Mouse (Mus musculus): ENCODE data around the gene Pon3. TPM values are rescaled to one million over a fixed set of nuclear protein-coding genes. Genes with fewer than 3 reads are reported as not detected.

Pon3 gene
- polyA plus RNA-seq, 1 experiment, result 2.5 TPM

DNA sequence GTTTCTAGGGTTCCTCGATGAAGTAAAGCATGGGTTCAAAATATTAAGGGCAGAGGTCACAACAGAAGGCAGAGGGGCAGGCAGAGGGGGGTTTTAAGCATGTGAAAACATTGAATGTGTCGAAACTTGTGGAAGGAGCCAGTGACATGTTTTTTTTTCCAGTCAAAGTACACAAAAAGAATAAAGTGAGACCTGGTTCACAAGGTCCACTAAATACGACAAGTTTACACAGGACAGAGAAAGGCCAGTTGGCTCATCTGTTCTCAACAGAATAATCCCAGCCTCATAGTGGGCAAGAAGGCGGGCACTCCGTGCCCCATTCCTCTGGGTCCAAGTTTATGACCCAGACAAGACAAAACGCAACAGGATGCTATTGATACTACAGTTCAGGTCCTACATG lies 67.1 kb downstream of the Pon3 start:
- no peaks in the 10 kb centered on the region for H3K4me1 ChIP-seq (ENCODE audit: control insufficient read depth, insufficient read depth, low read length)
- H3K27ac ChIP-seq (ENCODE audit: insufficient read depth, low read length), result no peak overlapping the region
- no peak overlapping the region for H3K4me3 ChIP-seq (ENCODE audit: insufficient read depth, low read length)
- no peak for TF ChIP-seq CTCF (IDR thresholded peaks at IDR 0.05; ENCODE audit: extremely low read depth, insufficient read depth, low read length)

DNA sequence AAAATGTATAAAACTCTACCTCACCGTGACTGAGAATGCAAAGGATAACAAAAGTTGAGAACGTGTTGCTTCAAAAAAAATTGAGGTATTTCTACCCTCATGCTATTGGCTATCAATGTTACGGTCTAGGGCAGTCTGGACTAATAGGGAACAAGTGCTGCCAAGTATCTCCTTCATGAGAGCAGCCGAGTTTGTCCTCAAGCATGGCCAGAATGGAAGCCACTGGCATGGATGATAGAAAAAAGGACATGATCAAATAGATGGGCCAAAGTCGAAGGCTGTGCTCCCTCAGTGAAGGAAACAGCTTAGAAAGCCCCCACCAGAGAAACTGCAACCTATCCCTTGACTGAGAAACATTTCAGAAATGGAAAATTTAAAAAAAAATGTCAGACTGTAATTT lies 68.0 kb downstream of the Pon3 start:
- Histone ChIP-seq H3K4me3 (ENCODE audit: insufficient read depth, low read length) (no peak overlapping the region), H3K27ac (ENCODE audit: insufficient read depth, low read length) (no peak overlapping the region), H3K4me1 (ENCODE audit: control insufficient read depth, insufficient read depth, low read length) (no peaks in the 10 kb centered on the region)
- TF ChIP-seq POLR2A (IDR thresholded peaks at IDR 0.05; ENCODE audit: extremely low read depth, insufficient read depth, low read length) (no peak), CTCF (IDR thresholded peaks at IDR 0.05; ENCODE audit: extremely low read depth, insufficient read depth, low read length) (no peak)

GRCm38 (mm10) chr6:5187586-5187985 lies 68.5 kb downstream of the Pon3 start:
- Histone ChIP-seq H3K27ac (ENCODE audit: insufficient read depth, low read length) (no peak overlapping the region), H3K4me3 (ENCODE audit: insufficient read depth, low read length) (no peak overlapping the region), H3K4me1 (ENCODE audit: control insufficient read depth, insufficient read depth, low read length) (no peaks in the 10 kb centered on the region)
- TF ChIP-seq CTCF (IDR thresholded peaks at IDR 0.05; ENCODE audit: extremely low read depth, insufficient read depth, low read length), result no peak
- no peak for TF ChIP-seq POLR2A (IDR thresholded peaks at IDR 0.05; ENCODE audit: extremely low read depth, insufficient read depth, low read length)

- Histone ChIP-seq H3K27ac (ENCODE audit: insufficient read depth, low read length) (no peak overlapping the region), H3K4me1 (ENCODE audit: control insufficient read depth, insufficient read depth, low read length) (no peaks in the 10 kb centered on the region), H3K4me3 (ENCODE audit: insufficient read depth, low read length) (no peak overlapping the region)
- TF ChIP-seq POLR2A (IDR thresholded peaks at IDR 0.05; ENCODE audit: extremely low read depth, insufficient read depth, low read length), result no peak
- no peak for TF ChIP-seq CTCF (IDR thresholded peaks at IDR 0.05; ENCODE audit: extremely low read depth, insufficient read depth, low read length)
Observed at GRCm38 (mm10) chr6:5186229-5186950, 69.7 kb downstream of the Pon3 start.

DNA sequence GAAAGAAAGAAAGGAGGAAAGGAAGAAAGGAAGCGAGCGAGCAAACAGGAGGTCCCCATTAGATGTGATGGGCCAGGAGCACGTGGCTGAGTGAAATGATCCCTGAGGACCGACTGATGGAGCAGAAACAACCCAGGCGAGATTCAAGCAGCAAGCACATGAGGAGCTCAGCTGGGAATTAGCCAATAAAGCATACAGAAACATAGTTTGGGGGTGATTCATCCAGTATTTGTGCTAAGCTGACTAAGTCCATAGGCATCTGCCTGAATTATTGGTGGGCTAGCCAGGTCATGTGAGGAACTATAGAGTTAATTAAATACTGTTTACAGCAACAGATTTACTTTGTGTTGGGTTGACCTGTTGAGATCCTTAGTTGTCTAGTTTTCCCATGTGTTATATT lies 75.4 kb downstream of the Pon3 start:
- Histone ChIP-seq H3K4me1 (ENCODE audit: control insufficient read depth, insufficient read depth, low read length) (peaks cover 3% of the 10 kb centered on the region; the same call in 1 of the 2 replicates), H3K27ac (ENCODE audit: insufficient read depth, low read length) (no peak overlapping the region), H3K4me3 (ENCODE audit: insufficient read depth, low read length) (no peak overlapping the region)
- TF ChIP-seq CTCF (IDR thresholded peaks at IDR 0.05; ENCODE audit: extremely low read depth, insufficient read depth, low read length), result no peak
- TF ChIP-seq POLR2A (IDR thresholded peaks at IDR 0.05; ENCODE audit: extremely low read depth, insufficient read depth, low read length), result no peak

- TF ChIP-seq CTCF (IDR thresholded peaks at IDR 0.05; ENCODE audit: extremely low read depth, insufficient read depth, low read length), result no peak
- Histone ChIP-seq H3K4me3 (ENCODE audit: insufficient read depth, low read length) (no peak overlapping the region), H3K4me1 (ENCODE audit: control insufficient read depth, insufficient read depth, low read length) (peaks cover 3% of the 10 kb centered on the region; the same call in 1 of the 2 replicates), H3K27ac (ENCODE audit: insufficient read depth, low read length) (no peak overlapping the region)
Observed at GRCm38 (mm10) chr6:5179189-5179588, 76.9 kb downstream of the Pon3 start.

DNA sequence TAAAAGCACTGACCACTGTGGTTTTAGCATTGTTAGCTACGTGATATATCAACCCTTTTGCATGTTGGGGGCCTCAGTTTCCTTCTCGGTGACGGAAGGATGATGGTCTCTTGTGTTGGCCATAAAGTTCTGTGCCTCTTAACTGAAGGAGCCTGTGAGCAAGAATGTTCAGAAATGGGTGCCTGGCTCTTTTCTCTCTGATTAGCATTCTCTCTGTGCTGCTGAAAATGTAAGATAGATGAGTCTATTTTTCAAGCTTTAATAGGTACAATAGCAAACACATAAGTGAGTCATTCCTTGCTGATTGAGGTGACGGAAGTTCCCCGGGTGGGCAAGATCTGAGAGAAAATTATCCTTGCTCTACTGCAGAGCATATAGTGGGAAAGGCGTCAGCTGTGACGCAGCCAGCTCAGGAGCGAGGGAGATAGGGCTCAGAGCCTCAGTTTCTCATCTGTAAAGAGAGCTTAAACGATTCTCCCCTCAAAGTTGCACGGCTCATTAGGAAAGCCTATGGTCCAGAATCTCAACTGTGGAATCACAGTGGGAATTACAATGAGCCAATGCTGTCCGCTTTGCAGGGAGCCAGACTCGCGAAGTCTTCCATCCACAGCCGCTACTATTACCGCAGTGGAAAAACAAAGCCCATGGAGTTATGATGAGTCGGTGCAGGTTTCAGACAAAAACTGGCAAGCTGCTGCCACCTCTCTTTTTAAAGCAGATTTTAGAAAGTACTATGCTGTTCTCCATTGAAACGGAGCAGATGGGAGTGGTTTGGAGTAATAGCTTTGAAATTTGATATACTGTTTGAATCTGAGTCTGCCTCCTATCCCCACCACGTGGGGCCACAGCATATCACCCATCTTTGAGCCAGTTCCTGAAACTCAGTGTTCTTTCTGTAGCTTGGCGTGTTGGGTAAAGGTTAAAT lies 77.9 kb downstream of the Pon3 start:
- Histone ChIP-seq H3K4me3 (ENCODE audit: insufficient read depth, low read length) (peak overlapping the region; percentile 21), H3K4me1 (ENCODE audit: control insufficient read depth, insufficient read depth, low read length) (peaks cover 3% of the 10 kb centered on the region; the same call in 1 of the 2 replicates), H3K27ac (ENCODE audit: insufficient read depth, low read length) (no peak overlapping the region)
- no peak for TF ChIP-seq CTCF (IDR thresholded peaks at IDR 0.05; ENCODE audit: extremely low read depth, insufficient read depth, low read length)
- no peak for TF ChIP-seq POLR2A (IDR thresholded peaks at IDR 0.05; ENCODE audit: extremely low read depth, insufficient read depth, low read length)

- Histone ChIP-seq H3K4me3 (ENCODE audit: insufficient read depth, low read length) (no peak overlapping the region), H3K4me1 (ENCODE audit: control insufficient read depth, insufficient read depth, low read length) (peaks cover 3% of the 10 kb centered on the region; the same call in 1 of the 2 replicates), H3K27ac (ENCODE audit: insufficient read depth, low read length) (no peak overlapping the region)
- no peak for TF ChIP-seq POLR2A (IDR thresholded peaks at IDR 0.05; ENCODE audit: extremely low read depth, insufficient read depth, low read length)
- no peak for TF ChIP-seq CTCF (IDR thresholded peaks at IDR 0.05; ENCODE audit: extremely low read depth, insufficient read depth, low read length)
Observed at GRCm38 (mm10) chr6:5174179-5174812, 81.8 kb downstream of the Pon3 start.

GRCm38 (mm10) chr6:5172571-5172970 lies 83.5 kb downstream of the Pon3 start:
- Histone ChIP-seq H3K27ac (ENCODE audit: insufficient read depth, low read length) (no peak overlapping the region), H3K4me1 (ENCODE audit: control insufficient read depth, insufficient read depth, low read length) (0 out of 2 replicates have a peak, but pooled peaks cover 2% of the 10 kb centered on the region)
- TF ChIP-seq CTCF (IDR thresholded peaks at IDR 0.05; ENCODE audit: extremely low read depth, insufficient read depth, low read length) (no peak), POLR2A (IDR thresholded peaks at IDR 0.05; ENCODE audit: extremely low read depth, insufficient read depth, low read length) (no peak)

More at GRCm38 (mm10) chr6:5172571-5172970, 83.5 kb downstream of the Pon3 start:
- H3K4me3 ChIP-seq (ENCODE audit: insufficient read depth, low read length), result no peak overlapping the region
